Mouse (Mus musculus): ENCODE measurements at regions not wholly inside any gene's neighbourhood (a gene's known extent, or its start where the extent isn't known, plus 50 kb on each side); places are given as distances from the start of the nearest gene placed in this dataset.

GRCm38 (mm10) chr16:73368607-73369233, 1042.9 kb downstream of the Robo2 start:
- Histone ChIP-seq H3K27me3 (ENCODE audit: insufficient read depth, low read length) (no peaks in the 10 kb centered on the region), H3K4me2 (replicated peaks; ENCODE audit: low read depth, low read length) (no peak overlapping the region), H3K4me3 (ENCODE audit: low read length) (no peak overlapping the region), H3K36me3 (ENCODE audit: insufficient read depth, low read length) (no peaks in the 10 kb centered on the region), H3K9ac (replicated peaks; ENCODE audit: low read length) (no peak overlapping the region), H3K4me1 (ENCODE audit: insufficient read depth, low read length) (peaks cover 4% of the 10 kb centered on the region; the same call in 1 of the 2 replicates), H3K27ac (ENCODE audit: low read length) (no peak overlapping the region), H3K9me3 (ENCODE audit: low read length) (no peaks in the 10 kb centered on the region)
- peak; percentile 4; the same call in 1 of the 2 replicates for ATAC-seq (ENCODE audit: low FRiP score, low TSS enrichment)
- 47% methylated on average over 10 of the region's 10 CpGs for WGBS

GRCm38 (mm10) chr16:73367926-73368325, 1043.7 kb downstream of the Robo2 start:
- Histone ChIP-seq H3K27me3 (ENCODE audit: insufficient read depth, low read length) (no peaks in the 10 kb centered on the region), H3K9me3 (ENCODE audit: low read length) (no peaks in the 10 kb centered on the region), H3K4me3 (ENCODE audit: low read length) (no peak overlapping the region), H3K4me2 (replicated peaks; ENCODE audit: low read depth, low read length) (peak overlapping the region; percentile 35), H3K36me3 (ENCODE audit: insufficient read depth, low read length) (no peaks in the 10 kb centered on the region), H3K9ac (replicated peaks; ENCODE audit: low read length) (no peak overlapping the region), H3K27ac (ENCODE audit: low read length) (no peak overlapping the region), H3K4me1 (ENCODE audit: insufficient read depth, low read length) (peaks cover 4% of the 10 kb centered on the region; the same call in 1 of the 2 replicates)
- WGBS = 43% methylated on average over 5 of the region's 5 CpGs
- ATAC-seq (ENCODE audit: low FRiP score, low TSS enrichment) = peak; percentile 46; the same call in 1 of the 2 replicates

DNA sequence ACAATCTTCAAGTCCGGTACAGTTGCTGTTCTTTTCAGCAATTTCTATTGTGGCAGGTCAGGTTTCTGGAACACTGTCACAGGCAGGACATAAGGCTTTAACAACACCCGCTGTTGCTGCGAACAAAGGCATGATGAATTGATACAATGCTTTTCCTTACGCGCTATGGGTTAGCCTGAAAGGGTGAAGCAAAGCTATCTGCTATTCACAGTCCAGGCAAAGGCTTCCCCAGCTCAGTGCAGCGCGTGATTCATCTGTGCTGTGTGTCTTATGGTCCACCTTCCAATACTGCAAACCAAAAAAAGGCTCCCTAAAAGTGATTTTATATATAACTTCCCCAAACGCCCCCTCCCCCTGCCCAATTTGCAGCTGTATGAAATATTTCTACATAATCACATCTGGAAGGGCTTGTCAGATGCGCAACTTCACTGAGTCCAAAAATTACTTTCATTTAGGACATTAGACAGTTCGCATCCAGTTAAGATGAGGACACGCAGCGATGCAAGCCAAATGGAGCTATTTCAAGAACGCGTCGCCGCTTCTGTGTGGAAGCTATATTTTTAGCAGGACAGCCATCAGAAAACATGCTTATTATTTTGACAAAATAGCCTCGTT, 1044.3 kb downstream of the Robo2 start:
- H3K36me3 ChIP-seq (ENCODE audit: insufficient read depth, low read length) = no peaks in the 10 kb centered on the region
- no peak overlapping the region for H3K27ac ChIP-seq (ENCODE audit: low read length)
- no peak for ATAC-seq (ENCODE audit: low FRiP score, low TSS enrichment)
- H3K27me3 ChIP-seq (ENCODE audit: insufficient read depth, low read length) = no peaks in the 10 kb centered on the region
- no peaks in the 10 kb centered on the region for H3K9me3 ChIP-seq (ENCODE audit: low read length)
- peak overlapping the region; percentile 35; the same call in 1 of the 2 replicates for H3K4me2 ChIP-seq (replicated peaks; ENCODE audit: low read depth, low read length)
- WGBS = 67% methylated on average over 17 of the region's 17 CpGs
- H3K9ac ChIP-seq (replicated peaks; ENCODE audit: low read length) = no peak overlapping the region
- no peak overlapping the region for H3K4me3 ChIP-seq (ENCODE audit: low read length)
- peaks cover 4% of the 10 kb centered on the region; the same call in 1 of the 2 replicates for H3K4me1 ChIP-seq (ENCODE audit: insufficient read depth, low read length)

DNA sequence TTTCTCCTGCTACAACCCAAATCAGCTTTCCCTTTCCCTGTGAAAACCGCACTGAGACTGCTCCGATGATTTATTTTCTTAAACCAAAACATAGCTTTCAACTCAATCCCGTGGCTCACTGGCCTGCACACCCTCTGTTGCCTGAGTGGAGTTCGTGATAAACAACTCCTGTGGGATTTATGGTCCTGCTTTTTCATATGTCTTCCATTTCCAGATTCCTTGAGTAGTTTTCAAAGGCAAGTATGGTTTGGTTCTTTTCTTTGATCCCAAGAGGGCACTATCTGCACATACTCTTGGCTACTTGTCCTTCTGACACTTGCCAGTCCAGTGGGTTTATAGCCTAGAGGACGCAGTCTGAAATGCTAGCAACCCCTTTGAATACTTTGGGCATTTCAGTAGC, 1042.6 kb downstream of the Robo1 start:
- H3K9ac ChIP-seq (replicated peaks; ENCODE audit: low read length) = no peak overlapping the region
- H3K4me2 ChIP-seq (replicated peaks; ENCODE audit: low read depth, low read length) = peak overlapping the region; percentile 21; the same call in 1 of the 2 replicates
- no peaks in the 10 kb centered on the region for H3K36me3 ChIP-seq (ENCODE audit: insufficient read depth, low read length)
- WGBS = 15% methylated on average over 5 of the region's 5 CpGs
- peak; percentile 69; the same call in 1 of the 2 replicates for ATAC-seq (ENCODE audit: low FRiP score, low TSS enrichment)
- no peaks in the 10 kb centered on the region for H3K4me1 ChIP-seq (ENCODE audit: insufficient read depth, low read length)
- H3K27ac ChIP-seq (ENCODE audit: low read length) = no peak overlapping the region
- H3K27me3 ChIP-seq (ENCODE audit: insufficient read depth, low read length) = no peaks in the 10 kb centered on the region
- no peaks in the 10 kb centered on the region for H3K9me3 ChIP-seq (ENCODE audit: low read length)
- no peak overlapping the region for H3K4me3 ChIP-seq (ENCODE audit: low read length)

GRCm38 (mm10) chr16:73343941-73344340, 1035.8 kb downstream of the Robo1 start:
- Histone ChIP-seq H3K36me3 (ENCODE audit: insufficient read depth, low read length) (no peaks in the 10 kb centered on the region), H3K27ac (ENCODE audit: low read length) (no peak overlapping the region), H3K4me3 (ENCODE audit: low read length) (no peak overlapping the region), H3K27me3 (ENCODE audit: insufficient read depth, low read length) (no peaks in the 10 kb centered on the region), H3K4me1 (ENCODE audit: insufficient read depth, low read length) (no peaks in the 10 kb centered on the region), H3K9ac (replicated peaks; ENCODE audit: low read length) (no peak overlapping the region), H3K4me2 (replicated peaks; ENCODE audit: low read depth, low read length) (no peak overlapping the region), H3K9me3 (ENCODE audit: low read length) (no peaks in the 10 kb centered on the region)
- ATAC-seq (ENCODE audit: low FRiP score, low TSS enrichment) = no peak
- WGBS = 100% methylated on average over 1 of the region's 1 CpGs

- Histone ChIP-seq H3K36me3 (ENCODE audit: insufficient read depth, low read length) (no peaks in the 10 kb centered on the region), H3K9me3 (ENCODE audit: low read length) (no peaks in the 10 kb centered on the region), H3K27ac (ENCODE audit: low read length) (no peak overlapping the region), H3K9ac (replicated peaks; ENCODE audit: low read length) (no peak overlapping the region), H3K4me1 (ENCODE audit: insufficient read depth, low read length) (no peaks in the 10 kb centered on the region), H3K4me3 (ENCODE audit: low read length) (no peak overlapping the region), H3K27me3 (ENCODE audit: insufficient read depth, low read length) (no peaks in the 10 kb centered on the region), H3K4me2 (replicated peaks; ENCODE audit: low read depth, low read length) (no peak overlapping the region)
- WGBS = 77% methylated on average over 3 of the region's 3 CpGs
- no peak for ATAC-seq (ENCODE audit: low FRiP score, low TSS enrichment)
These were observed 1035.4 kb downstream of the Robo1 start for GRCm38 (mm10) chr16:73343531-73343930.

GRCm38 (mm10) chr16:73317644-73318043, 1009.5 kb downstream of the Robo1 start:
- H3K4me1 ChIP-seq (ENCODE audit: insufficient read depth, low read length) = no peaks in the 10 kb centered on the region
- no peak for ATAC-seq (ENCODE audit: low FRiP score, low TSS enrichment)
- no peak overlapping the region for H3K27ac ChIP-seq (ENCODE audit: low read length)
- no peak overlapping the region for H3K4me3 ChIP-seq (ENCODE audit: low read length)
- no peak overlapping the region for H3K9ac ChIP-seq (replicated peaks; ENCODE audit: low read length)
- H3K36me3 ChIP-seq (ENCODE audit: insufficient read depth, low read length) = no peaks in the 10 kb centered on the region
- WGBS = 90% methylated on average over 2 of the region's 2 CpGs
- no peak overlapping the region for H3K4me2 ChIP-seq (replicated peaks; ENCODE audit: low read depth, low read length)
- H3K9me3 ChIP-seq (ENCODE audit: low read length) = no peaks in the 10 kb centered on the region
- H3K27me3 ChIP-seq (ENCODE audit: insufficient read depth, low read length) = no peaks in the 10 kb centered on the region

DNA sequence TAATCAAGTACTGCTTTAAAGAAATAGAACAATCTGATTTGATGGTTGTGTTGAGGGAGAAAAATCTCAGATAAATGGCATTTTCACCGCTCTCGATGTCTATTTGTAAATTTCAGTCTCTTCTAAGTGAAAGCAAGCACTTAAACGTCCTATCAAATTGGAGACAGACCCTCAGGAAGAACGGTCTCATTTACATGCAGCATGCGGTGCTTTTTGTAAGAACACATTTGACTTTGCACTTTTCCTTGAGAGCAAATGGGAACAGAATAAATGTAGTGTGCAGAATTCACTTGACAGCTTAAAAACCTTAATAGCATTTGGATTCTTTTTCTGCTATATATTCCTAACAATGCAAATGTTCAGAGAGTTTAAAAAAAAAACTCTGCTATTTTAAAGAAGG, 1002.0 kb downstream of the Robo1 start:
- no peaks in the 10 kb centered on the region for H3K36me3 ChIP-seq (ENCODE audit: insufficient read depth, low read length)
- no peak overlapping the region for H3K4me2 ChIP-seq (replicated peaks; ENCODE audit: low read depth, low read length)
- H3K9ac ChIP-seq (replicated peaks; ENCODE audit: low read length) = no peak overlapping the region
- no peaks in the 10 kb centered on the region for H3K9me3 ChIP-seq (ENCODE audit: low read length)
- 82% methylated on average over 5 of the region's 5 CpGs for WGBS
- H3K4me1 ChIP-seq (ENCODE audit: insufficient read depth, low read length) = no peaks in the 10 kb centered on the region
- no peak for ATAC-seq (ENCODE audit: low FRiP score, low TSS enrichment)
- no peak overlapping the region for H3K4me3 ChIP-seq (ENCODE audit: low read length)
- H3K27me3 ChIP-seq (ENCODE audit: insufficient read depth, low read length) = no peaks in the 10 kb centered on the region
- no peak overlapping the region for H3K27ac ChIP-seq (ENCODE audit: low read length)

DNA sequence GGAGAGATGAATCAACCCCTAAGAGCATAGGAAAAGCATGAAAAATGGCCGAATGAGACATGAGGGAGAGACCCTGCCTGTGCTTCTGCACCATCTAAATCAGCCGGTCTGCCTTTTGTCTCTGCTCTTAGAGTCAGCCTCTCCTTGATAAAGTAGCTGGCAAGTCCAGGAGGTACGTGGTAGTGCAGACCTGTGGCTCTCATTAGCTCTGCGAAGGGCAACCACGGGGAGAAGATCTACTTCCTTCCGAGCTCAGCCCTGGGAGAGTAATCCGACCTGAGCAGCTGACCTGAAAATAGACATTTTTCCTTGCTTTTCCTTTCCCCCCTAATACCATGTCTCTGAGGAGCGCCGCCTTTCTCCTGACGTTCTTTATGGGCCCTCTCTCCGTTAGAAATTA, 971.8 kb downstream of the Robo1 start:
- Histone ChIP-seq H3K4me2 (replicated peaks; ENCODE audit: low read depth, low read length) (peak overlapping the region; percentile 54), H3K9me3 (ENCODE audit: low read length) (no peaks in the 10 kb centered on the region), H3K36me3 (ENCODE audit: insufficient read depth, low read length) (no peaks in the 10 kb centered on the region), H3K4me3 (ENCODE audit: low read length) (peak overlapping the region; percentile 28), H3K9ac (replicated peaks; ENCODE audit: low read length) (no peak overlapping the region), H3K27ac (ENCODE audit: low read length) (no peak overlapping the region), H3K27me3 (ENCODE audit: insufficient read depth, low read length) (no peaks in the 10 kb centered on the region), H3K4me1 (ENCODE audit: insufficient read depth, low read length) (peaks cover 9% of the 10 kb centered on the region; the same call in 1 of the 2 replicates)
- peak; percentile 73 for ATAC-seq (ENCODE audit: low FRiP score, low TSS enrichment)
- 13% methylated on average over 11 of the region's 11 CpGs for whole genome bisulfite sequencing

DNA sequence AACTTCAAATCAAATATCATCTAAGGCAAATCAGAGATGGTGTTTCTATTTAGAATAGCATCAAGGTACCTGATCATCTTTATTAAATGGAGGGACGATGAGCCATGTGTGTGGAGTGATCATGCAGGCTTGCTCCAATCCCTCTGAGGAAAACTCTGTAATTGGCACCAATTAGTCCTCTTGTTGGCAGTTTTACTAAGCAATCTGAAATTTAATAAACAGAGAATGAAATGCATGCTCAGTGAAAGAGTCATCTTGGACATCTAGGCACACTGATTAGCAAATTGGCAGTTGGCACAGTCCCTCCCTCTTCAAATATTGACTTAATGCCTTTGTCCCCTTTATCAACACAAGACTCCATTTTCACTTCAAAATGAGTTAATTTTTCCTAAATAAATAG, 951.6 kb downstream of the Robo1 start:
- 94% methylated on average over 1 of the region's 1 CpGs for WGBS
- no peak overlapping the region for H3K9ac ChIP-seq (replicated peaks; ENCODE audit: low read length)
- no peak overlapping the region for H3K27ac ChIP-seq (ENCODE audit: low read length)
- no peaks in the 10 kb centered on the region for H3K4me1 ChIP-seq (ENCODE audit: insufficient read depth, low read length)
- no peak overlapping the region for H3K4me3 ChIP-seq (ENCODE audit: low read length)
- no peaks in the 10 kb centered on the region for H3K27me3 ChIP-seq (ENCODE audit: insufficient read depth, low read length)
- H3K4me2 ChIP-seq (replicated peaks; ENCODE audit: low read depth, low read length) = no peak overlapping the region
- ATAC-seq (ENCODE audit: low FRiP score, low TSS enrichment) = no peak
- no peaks in the 10 kb centered on the region for H3K36me3 ChIP-seq (ENCODE audit: insufficient read depth, low read length)
- H3K9me3 ChIP-seq (ENCODE audit: low read length) = no peaks in the 10 kb centered on the region

Measured in kidney, embryonic 16.5 days (tissue).